Mouse (Mus musculus) mouse trophoblast stem cell (cell line): ENCODE results near the gene Tnks1bp1.

Source experiments
- in situ Hi-C, 2 experiments: fragments of 300-500 bp; cut with MseI, MboI; formaldehyde crosslinking; loops; 2 replicates in 1 of 2; 3 replicates in 1 of 2; pipeline ENCODE4 v1.15.1; 2025

Tnks1bp1 gene

GRCm38 (mm10) chr2:85037047-85038026 lies 10.5 kb upstream of the Tnks1bp1 start, which contains the start of the genes Ssrp1 and P2rx3:
Ssrp1 (plus strand) TSS chr2:85037234.
P2rx3 (minus strand) TSS chr2:85037462.
- in situ Hi-C loops = no loop called here

- in situ Hi-C loops = no loop called here
These were observed 9.5 kb upstream of the Tnks1bp1 start for GRCm38 (mm10) chr2:85038336-85038735.

DNA sequence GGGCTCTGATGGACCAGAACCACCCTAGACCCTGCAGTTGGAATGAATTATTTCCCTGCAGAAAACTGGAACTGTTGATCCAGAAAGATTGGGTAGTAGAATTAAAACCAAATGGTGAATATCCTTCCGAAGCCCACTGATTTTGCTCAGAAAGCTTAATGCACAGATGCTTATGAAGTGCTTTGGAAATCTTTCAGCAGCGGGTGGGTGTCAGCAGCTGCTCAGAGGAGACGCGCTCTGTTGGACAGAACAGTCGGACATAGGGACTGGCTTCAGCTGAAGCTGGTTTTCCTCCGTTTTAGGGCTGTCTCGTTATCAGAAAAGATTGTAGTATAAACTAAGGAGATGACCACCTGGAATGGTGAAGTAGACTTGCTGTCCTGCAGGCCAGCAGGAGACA lies 4.2 kb upstream of the Tnks1bp1 start:
- in situ Hi-C loops = no loop called here

- in situ Hi-C loops = no loop called here
These were observed 1.6 kb upstream of the Tnks1bp1 start for GRCm38 (mm10) chr2:85046222-85046621.

GRCm38 (mm10) chr2:85047081-85047480 lies 741 bp upstream of the Tnks1bp1 start:
- in situ Hi-C loops = no loop called here

DNA sequence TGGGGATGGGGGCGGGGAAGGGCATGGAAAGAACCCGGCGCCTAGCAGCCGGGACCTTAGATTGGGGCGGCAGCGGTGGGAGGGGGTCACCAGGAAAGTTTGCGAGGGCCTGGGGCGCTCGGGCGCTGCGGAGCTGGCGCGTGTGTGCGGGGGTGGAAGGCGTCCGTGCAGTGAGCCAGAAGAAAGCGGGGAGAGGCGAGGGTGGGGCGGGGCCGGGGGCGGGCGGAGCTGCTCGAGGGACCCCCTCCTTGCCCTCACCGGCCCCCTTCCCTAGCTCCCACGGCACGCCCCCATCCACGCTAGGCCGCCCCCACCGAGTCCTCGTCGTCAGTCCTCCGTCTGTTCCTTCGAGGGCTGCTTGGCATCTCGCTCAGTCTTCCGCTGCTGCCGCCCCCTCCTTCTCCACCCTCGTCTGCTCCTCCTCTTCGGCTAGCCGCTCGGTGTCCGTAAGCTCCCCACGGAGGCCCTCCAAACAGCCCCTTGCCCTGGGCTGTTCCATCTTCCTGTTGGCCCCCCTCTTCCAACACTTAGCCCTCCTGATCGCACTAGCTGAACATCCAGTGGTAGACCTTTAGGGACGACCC lies 438 bp downstream of the Tnks1bp1 start:
- in situ Hi-C loops = no loop called here

GRCm38 (mm10) chr2:85049277-85049676 lies 1.5 kb downstream of the Tnks1bp1 start:
- in situ Hi-C loops = no loop called here

- in situ Hi-C loops = no loop called here
These were observed 2.3 kb downstream of the Tnks1bp1 start for GRCm38 (mm10) chr2:85050001-85050634.

GRCm38 (mm10) chr2:85050746-85051145 lies 2.9 kb downstream of the Tnks1bp1 start:
- in situ Hi-C loops = no loop called here

- in situ Hi-C loops = no loop called here
These were observed 5.5 kb downstream of the Tnks1bp1 start for GRCm38 (mm10) chr2:85053192-85053816.

DNA sequence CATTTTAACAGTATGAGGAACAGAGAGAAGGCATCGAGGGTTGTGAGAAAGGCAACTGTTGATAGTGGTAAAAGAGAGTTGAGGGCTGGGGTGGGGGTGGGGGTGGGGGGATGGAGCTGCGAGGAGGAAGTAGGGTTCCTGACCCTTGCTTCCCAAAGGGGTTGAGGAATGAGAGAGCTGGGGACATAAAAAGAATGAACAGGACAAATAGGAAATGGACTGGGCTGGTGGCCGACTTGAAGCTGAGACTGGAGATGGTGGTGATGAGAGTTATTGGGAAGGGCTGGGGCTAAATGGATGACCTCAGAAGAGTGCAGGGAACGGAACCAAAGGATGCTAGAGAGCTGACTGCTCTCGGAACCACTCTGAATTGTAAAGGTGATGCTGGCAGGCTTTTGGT lies 8.9 kb downstream of the Tnks1bp1 start:
- in situ Hi-C loops = no loop called here

DNA sequence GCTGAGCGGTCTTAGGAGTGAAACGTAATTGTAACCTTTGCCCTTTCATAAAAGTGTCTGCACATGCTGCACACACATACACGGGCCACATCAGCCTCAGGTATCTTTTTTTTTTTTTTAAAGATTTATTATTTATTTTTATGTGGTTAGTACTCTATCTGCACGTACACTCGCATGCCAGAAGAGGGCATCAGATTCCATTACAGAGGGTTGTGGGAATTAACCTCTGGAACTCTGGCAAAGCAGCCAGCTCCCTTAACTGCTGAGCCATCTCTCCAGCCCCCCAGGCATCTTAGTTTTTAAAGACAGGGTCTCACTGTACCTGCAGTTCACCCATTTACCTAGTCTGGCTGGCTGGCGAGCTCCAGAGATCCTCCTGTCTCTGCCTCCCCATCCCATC lies 11.9 kb downstream of the Tnks1bp1 start:
- in situ Hi-C loops = no loop called here

GRCm38 (mm10) chr2:85060591-85061060 lies 12.8 kb downstream of the Tnks1bp1 start:
- in situ Hi-C loops = no loop called here

DNA sequence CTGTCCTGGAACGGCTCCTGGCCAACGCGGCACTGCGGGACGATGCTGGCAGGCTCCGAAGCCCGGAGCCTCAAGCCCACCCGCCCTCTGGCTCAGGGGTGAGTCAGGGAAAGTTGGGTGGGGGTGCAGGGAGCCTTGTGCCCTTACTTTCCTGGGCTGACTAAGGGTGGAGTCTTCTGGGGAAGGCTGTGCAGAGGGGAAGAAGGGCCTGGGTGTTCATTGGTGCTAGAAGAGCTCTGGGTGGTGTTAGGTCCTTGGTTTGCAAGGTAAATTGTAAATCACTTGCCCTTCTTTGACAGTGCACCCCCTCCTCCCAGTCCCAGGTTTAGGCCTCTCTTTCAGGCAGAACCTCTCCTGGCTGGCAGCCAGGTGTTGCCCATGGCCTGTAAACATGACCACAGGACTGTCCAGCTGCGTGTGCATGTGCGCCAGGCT lies 13.3 kb downstream of the Tnks1bp1 start:
- in situ Hi-C loops = no loop called here

DNA sequence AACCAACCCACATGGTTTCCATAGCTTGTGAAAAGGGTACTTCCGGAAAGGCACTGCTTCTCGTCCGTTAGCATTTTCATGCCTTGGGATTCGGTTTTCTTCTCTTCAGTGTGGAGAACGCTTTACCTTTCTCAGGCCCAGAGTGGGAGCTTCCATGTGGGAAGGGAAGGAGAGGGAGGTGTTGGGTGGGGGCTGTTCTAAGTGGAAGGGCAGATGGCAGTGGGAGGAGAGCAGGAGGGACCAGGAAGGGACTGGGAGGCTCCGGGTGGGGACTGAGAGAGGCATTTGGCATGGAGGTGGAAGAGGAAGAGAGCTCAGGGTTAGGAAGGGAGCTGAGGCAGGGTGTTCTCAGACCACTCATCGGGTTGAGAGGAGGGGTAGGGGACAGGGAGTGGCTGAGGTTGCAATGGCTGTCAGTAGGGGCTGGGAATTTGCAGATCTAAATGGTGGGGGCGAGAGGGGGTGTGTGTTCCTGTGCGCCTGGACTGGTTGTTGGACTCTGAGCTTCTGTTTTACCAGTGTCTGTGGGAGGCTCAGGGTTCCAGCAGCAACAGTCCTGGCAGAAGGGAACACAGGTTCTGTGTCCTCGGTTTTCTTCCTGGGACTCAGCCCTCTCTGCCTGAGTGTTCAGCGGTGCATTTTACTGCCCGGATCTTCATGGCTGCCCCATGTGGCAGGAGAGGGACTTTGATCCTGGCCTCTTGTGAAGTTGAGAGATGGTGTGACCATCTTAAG lies 17.5 kb downstream of the Tnks1bp1 start:
- in situ Hi-C loops = no loop called here

DNA sequence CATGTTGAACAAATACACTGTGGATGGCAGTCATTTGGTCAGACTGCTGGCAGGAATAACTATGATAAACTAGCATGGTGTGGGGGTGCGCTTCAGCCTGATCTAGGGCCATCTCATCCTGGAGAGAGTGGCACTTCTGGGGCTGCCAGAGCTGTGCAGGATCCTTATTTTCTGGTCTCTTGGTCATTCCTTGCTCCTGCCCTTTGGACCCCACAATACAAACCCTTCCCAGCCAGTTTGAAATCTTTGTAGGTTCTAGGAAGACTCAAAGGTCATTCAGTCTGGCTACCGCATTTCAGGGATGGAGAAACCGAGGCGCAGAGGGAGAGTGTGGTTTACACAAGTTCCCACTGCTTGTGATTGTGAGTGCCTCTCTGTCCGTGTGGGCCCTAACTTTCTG lies 19.1 kb downstream of the Tnks1bp1 start:
- in situ Hi-C loops = no loop called here

GRCm38 (mm10) chr2:85067903-85068625 lies 20.2 kb downstream of the Tnks1bp1 start:
- in situ Hi-C loops = no loop called here

- in situ Hi-C loops = no loop called here
These were observed 20.8 kb downstream of the Tnks1bp1 start for GRCm38 (mm10) chr2:85068626-85069025.

GRCm38 (mm10) chr2:85070086-85070485 lies 22.3 kb downstream of the Tnks1bp1 start:
- in situ Hi-C loops = no loop called here

- in situ Hi-C loops = no loop called here
These were observed 24.1 kb downstream of the Tnks1bp1 start for GRCm38 (mm10) chr2:85071921-85072320.
